Mouse (Mus musculus) spleen, adult 2 months (tissue): Measurements from ENCODE around the gene Dtd1.

ENCODE experiments used
- CTCF ChIP-seq: fragments of 200-500 bp; IDR thresholded peaks from 2 replicates; pipeline ENCODE4 v1.5.1; 2011; ENCODE audit warnings: mild to moderate bottlenecking, inconsistent platforms; ENCODE audit not compliant: insufficient read depth, insufficient read length, insufficient replicate concordance; ENCODE audit errors: extremely low read depth
- POLR2A ChIP-seq: fragments of 200-500 bp; IDR thresholded peaks from 2 replicates; pipeline ENCODE4 v1.6.1; 2011; ENCODE audit warnings: low read depth, low read length, inconsistent platforms

DNA sequence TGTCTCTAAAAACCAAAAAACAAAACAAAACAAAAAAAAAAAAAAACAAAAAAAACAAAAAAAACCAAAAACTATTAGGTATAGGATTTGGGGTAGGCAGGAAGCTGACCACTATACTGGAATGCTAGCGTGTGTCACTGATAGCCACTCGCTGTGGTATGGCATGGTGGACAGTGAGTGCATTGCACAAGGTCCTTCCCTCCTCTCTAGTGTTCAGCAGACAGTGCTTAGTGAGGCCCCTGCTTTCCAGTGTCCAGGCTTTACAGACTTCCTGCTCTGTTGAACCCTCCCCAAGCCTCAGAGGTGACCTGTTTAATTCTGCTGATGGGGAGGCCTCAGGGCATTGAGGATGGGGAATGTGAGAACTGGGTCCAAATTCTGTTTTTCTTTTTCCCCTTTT, 95.2 kb downstream of the Dtd1 start:
- TF ChIP-seq CTCF: no peak
- TF ChIP-seq POLR2A: no peak
